Mouse (Mus musculus): ENCODE measurements around the gene Vcpkmt.
"Not testable (repeated sequence)": the region's sequence is repeated elsewhere in the genome, so short reads cannot be mapped to it uniquely, and the experiment has no call there.

The Vcpkmt gene

DNA sequence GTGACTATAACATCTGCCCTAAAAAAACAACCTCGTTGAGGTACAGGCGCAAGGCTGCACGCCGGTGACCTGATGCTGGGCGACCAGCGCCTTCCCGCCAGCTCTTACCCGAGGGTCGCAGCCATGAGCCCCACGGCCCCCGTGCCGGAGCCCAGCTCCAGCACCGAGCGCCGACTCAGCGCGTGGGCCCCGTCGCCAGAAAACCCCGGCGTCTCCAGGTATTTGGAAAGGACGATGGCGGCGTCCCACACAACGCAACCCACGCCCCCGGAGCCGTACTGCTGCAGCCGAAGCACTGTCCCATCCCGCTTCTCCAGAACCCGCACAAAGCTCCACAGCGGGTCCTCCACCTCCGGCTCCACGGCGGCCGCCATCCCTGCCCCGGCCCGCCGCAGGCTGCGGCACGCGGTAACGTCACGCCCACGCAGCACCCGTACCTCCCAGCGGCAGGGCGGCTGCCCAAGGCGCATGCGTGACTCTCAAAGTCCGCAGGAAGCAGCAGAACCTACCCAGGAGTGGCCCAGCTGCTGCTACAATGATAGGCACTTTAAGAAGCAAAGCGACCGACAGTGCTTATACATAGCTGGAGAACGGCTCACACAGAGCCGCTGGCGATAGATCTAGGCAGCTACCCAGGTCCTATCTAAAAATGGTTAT is at the start of gene Vcpkmt:
Gene Vcpkmt (minus strand): TSS at position 416 of the 657 bp plus-strand sequence.
- DNase-seq (ENCODE audit: low spot score), result peak; percentile 93

DNA sequence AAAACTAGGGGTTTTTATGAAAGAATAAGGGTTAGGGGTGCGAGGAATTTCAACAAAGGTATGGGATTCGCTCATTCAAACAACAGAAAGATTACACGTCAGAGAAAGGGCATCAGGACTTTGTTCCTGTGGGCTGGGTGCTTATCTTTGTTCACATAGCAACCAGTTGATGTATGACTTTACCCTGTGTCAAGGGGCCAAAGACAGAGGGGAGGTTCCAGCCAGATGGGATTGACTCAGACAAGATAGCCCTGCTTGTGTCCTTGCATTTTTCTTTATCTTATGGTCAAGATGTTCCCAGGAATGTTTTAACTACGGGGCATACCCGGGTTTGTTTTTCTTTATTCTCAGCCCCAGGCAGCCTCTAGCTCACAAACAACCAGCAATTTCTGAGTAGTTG is 35.8 kb upstream of the Vcpkmt start:
- not testable (repeated sequence) for DNase-seq (ENCODE audit: low spot score)

DNA sequence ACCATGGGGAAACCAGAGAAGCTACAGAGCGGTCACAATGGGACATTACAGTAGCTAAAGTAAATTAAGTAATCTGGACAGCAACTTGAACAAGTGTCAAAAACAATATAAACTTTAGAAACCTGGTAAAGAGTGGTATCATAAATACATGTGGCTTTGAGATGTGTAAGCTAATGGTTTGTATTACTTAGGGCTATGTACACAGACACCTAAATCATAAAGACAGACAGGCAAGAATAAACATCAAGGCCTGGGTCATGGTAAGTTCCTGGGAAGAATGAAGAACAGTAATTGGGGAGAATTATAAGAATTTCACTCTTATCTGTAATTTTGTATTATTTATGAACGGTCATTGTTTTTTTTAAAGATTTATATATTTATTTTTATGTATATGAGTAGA is 21.5 kb upstream of the Vcpkmt start:
- no peak for DNase-seq (ENCODE audit: low spot score)

DNA sequence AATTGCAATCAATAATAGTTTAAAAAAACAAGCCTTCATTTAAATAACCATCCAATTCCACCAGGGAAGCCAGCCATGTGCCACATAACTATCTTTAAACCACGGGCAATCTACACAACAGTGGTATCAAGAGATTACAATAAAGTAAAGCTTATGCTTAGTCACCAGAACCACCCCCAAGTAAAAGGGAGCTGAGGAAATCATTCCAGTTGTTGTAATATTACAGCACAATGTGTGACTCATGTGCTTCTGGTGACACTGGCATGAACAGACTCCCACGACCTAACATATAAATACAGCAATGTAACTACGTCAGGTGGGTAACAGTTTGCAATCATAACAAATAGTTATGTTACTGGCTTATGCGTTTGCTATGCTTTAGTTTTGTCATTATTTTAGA is 14.6 kb upstream of the Vcpkmt start:
- no peak for DNase-seq (ENCODE audit: low spot score)

DNA sequence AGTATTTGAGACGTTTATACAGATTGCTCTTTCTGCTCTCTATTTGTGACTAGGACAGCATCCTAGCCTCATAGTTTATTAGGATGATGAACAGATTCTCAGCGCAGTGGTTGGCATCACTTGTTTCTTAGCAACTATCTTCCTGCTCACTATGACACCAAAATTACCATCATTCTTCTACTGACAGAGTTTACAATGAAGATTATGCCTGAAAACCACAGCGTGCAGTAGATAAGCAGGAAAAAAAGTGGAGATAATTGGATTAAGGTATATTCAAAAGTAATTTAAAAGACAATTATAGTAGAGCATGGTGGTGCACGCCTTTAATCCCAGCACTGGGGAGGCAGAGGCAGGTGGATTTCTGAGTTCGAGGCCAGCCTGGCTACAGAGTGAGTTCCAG is 10.3 kb upstream of the Vcpkmt start:
- DNase-seq (ENCODE audit: low spot score), result no peak

DNA sequence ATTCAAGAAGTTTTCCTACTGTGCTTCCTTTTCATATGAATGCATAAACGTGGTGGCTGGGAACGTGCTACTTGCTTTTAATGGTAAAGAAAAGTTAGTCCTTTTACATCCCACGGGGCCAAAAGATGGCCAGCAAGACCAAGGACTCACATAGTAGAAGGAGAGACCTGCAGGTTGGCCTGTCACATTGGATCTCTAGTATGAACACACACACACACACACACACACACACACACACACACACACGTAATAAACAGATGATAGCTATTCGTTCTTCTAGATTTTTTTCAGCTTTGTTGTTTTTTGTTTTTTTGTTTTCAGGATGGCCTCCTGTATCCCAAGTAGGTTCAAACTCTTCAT is 422 bp upstream of the Vcpkmt start:
- no peak for DNase-seq (ENCODE audit: low spot score)

DNA sequence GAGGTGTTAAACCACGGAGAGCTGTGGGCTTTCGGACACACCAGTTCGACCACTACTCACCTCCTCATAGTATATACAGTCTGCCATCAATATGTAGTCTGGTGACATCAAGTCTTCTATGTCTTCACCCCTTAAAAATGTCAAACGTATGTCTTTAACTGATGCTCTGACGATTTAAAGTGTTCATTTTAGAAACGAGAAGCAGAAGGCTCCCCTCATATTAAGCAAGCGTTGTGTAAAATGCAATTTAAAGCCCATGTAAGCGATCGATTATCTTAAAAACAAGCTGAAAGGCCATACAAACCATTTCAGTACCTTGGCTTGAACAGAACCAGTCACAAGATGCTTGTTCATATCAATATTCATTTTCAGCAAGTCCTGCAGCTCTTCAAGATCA is 614 bp downstream of the Vcpkmt start:
- DNase-seq (ENCODE audit: low spot score), result peak; percentile 44

DNA sequence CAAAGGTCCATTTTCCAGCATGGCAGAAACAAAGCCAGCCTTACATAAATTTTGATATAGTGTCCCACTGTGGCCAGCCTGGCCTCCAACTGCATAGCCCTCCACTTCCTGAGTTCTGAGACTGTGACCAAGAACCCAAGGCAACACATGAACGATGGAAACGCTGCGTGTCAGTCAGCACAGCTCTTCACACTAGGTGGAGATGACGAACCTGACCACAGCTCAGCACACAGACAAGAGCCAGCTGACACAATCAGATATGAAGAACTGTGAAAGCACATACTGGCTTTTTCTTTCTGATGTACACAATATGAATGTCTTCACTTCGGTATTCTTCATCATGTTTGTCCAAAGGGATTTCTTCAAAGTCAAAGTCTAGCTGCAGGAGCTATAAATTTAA is 3.2 kb downstream of the Vcpkmt start:
- peak; percentile 25 for DNase-seq (ENCODE audit: low spot score)

DNA sequence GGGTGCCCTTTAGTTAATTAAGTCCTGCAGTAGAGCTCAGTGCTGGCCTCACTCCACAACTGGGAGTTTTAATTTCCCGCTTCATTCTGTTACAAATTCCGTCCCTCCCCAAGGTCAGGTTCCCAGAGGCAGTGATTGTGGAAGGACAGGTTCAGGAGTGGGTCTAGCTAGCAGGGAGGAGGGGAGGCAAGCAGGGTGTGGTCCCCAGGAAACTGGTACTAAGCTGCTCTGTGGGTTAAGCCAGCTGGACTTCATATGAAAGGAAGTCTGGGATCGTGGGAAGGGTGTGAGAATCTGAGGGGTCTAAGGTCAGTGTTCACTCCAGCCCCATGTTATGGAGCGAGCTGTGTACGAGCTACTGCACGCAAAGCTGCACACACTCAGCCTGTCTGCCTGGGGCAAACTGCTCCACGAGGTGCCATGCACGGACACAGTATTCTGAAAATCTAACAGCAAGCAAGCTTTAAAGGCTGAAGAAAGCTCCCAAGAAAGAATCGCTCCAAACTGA is 6.7 kb downstream of the Vcpkmt start:
- no peak for DNase-seq (ENCODE audit: low spot score)

DNA sequence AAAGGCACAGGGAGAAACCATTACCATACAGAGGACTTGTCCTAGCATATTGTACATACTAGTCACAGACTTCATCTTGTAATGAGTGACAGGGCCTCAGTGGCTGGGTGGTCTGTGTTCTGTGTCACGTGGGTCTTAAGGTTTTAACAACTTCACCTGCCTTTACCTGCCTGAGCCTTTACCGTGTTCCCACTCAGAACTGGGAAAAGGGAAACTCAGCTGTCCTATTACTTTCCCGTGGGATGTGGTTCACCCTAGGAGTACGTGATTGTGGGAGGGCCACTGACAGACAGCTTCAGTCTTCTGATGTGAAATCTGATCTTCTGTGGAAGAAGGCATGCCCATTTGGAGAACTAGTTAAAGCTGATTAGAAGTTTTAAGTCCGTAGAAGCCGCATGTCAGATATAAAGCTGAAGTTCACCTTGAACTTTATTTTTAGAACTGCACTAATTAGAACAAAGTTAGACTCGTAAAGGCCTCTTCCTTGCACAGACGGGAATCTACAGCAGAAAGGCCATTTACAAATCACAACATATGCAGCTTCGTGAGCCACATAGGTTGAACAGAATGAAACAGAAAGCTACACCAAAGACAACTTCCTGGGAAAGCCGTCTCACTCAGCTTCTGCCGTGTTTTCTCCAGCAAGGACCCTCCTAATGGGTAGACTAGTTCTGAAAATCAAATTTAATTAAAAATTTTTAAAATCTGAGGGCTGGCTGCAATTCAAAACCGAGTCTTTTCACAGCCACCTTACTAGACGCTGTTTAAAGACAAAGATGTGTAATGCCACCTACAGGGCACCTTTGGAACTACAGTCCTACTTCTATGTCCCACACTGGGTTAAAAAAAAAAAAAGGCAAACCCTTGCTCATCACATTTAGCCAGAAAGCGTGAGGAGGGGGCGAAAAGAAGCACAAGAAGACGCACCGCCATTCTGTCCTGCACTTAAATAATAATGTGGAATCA is 8.6 kb downstream of the Vcpkmt start:
- peak; percentile 80 for DNase-seq (ENCODE audit: low spot score)

DNA sequence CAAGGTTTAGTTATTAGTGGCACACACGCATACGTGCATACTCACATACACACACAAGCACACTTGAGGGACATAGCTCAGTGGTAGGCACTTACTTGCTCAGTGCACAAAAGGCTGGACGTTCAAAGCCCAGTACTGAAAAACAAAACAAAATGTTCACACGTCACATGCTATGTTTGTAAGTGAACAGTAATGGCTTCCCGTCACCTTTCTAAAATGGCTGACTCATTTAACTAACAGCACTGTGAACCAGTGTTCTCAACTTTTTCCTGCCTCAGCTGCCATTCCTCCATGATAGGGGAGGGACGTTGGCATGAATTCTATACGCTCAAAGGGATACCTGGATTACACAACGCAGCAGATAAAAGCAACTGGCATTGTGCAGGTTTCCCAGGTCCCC is 9.6 kb downstream of the Vcpkmt start:
- DNase-seq (ENCODE audit: low spot score), result no peak

DNA sequence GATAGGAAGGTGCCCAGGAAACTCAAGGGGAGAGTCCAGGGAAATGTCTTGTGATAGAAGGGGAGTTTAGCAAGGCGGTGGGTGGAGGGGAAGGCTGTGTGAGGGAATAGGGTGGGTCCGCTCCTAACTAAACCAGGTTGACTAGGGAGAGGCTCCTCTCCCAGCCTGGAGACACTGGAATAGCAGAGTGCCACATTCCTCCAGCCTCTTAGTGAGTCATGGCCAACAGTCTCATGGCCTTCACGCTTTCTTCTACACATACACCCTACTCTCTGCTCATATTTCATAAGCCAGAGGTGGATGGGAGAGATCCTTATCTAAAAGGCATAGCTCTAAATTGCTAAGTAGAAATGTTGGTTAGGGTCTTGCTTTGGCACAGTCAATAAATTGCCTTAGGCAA is 12.9 kb downstream of the Vcpkmt start:
- DNase-seq (ENCODE audit: low spot score), result no peak

DNA sequence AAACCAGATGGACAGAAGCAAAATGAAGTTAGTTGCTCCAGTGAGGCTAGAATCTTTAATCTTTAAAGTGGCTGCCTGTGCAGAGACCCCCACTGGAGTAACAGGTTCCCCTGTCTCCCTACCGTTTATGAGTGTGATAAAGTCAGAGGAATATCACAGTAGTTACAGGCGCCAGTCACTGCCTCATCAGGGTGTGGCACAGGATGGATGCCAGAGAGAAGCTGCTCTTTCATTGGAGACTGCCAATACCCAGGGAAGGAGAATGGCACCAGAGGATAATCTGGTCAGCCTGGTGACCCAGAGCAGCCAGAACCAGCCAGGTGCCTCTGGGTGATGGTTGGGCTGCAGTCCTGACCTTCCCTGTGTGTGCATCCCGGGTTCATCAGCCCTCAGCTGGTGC is 14.6 kb downstream of the Vcpkmt start:
- no peak for DNase-seq (ENCODE audit: low spot score)

DNA sequence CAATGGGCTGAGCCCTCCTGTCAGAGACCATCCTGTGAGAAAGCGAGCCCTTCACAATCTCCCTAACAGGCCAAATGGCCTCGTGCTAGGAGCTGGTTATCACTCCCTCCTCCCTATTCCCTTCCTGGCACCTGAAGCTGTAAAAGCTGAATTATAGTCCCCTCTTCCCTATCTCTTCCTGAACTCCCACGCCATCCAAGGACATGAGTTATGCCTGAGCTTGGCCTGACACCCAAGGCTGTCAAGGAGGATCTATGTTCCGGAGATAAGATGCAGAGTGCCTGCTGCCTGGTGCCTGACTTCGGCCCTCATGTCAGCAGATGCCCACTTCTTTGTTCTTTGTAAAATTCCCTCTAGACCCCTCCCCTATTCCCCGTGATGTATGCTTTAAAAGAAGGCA is 21.8 kb downstream of the Vcpkmt start:
- DNase-seq (ENCODE audit: low spot score), result not testable (repeated sequence)

DNA sequence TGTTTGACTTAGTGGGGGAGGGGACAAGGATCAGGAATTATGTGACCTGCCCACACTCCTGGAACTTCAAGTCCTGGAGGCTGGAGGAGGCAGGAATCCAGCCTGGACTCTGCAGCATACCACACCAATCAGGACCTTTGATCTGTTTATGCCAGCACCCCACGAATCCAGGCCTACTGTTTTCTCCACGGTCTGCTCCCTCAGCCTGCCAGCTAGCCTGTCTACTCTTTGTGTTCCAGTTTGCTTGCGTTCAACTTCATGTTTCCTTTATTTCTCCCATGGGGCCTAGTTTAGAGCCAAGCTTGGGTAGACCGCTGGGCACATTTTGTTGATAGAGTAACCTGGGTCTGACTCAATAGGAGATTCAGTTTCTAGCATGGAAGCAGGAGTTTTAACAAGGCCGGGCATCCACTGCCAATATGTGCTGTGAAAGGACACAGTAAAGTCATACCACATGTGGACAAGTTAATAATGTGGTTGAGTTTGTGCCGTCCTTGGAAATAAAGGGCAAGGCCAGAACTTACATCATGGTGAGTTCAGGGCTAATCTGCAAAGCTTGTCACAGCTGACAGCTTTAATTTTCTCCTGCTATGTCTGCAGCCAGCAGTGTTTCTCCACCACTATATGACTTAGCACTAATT is 26.5 kb downstream of the Vcpkmt start:
- DNase-seq (ENCODE audit: low spot score), result no peak

DNA sequence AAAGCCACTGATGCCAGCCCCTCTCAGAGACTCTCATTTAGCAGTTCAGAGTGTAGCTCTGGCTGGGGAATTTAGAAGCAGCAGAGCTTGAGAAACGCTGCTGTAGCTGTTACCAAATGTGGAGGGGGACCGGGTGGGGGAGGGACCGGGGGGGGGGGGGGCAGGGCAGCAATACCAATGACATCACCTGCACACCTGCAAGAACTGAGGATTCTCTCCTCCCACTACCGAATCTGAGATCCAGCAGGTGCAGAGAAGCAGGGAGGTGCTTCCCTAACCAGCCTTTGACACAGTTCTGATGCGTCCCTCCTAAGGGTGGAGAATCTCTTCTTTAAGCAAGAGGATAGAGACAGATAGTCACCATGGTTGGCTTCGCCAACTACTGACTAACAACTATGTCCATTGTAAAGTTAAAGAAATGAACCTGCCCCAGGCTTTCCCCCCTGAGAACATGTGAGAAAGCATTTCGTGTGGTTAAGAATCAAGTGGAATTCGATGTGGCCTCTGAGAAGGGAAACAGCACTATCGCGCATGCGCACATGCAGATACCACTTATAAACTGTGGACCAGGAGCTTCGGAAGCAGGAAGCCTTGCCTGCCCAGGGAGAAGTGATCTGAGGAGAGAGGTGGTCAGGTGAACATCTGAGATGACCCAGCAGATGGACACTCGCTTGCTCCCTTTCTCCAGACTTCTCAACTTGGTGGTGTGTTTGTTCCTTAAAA is 37.2 kb downstream of the Vcpkmt start:
- DNase-seq (ENCODE audit: low spot score), result no peak

DNA sequence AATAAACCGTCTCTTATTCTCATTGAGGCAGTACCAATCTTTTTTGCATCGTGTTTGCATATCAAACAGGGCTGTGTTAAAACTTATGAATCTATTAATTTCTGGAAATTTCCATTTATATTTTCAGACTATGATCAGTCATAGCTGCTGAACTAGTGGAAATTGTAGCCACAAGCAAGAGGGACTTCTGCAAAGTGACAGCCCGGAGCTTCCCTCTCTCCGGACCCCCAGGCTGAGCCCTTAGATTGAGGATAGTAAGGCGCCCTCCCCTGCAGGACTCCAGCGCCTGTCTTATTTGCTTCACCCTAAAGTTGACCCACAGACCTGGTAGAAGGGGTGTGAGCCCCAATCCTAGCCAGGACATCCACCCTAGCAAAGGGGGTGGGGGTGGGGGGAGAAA is 37.8 kb downstream of the Vcpkmt start:
- DNase-seq (ENCODE audit: low spot score), result no peak

DNA sequence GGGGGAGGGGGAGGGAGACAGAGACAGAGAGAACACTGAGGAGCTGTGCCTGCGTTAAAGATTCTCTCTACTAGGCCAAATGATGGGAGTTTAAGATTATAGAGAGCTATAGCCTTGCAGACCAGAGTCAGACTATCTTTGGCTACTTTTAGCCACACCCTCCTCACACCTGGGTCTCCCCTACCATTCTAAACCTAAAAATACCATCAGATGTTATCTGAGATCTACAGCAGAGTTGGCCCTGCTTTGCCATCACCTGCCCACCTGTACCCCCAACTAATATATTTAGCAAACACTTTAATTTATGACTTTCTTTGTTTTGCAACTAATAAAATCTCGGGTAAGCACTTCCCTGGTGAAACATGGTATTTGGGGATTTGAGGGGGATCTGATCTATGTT is 38.3 kb downstream of the Vcpkmt start:
- no peak for DNase-seq (ENCODE audit: low spot score)

DNA sequence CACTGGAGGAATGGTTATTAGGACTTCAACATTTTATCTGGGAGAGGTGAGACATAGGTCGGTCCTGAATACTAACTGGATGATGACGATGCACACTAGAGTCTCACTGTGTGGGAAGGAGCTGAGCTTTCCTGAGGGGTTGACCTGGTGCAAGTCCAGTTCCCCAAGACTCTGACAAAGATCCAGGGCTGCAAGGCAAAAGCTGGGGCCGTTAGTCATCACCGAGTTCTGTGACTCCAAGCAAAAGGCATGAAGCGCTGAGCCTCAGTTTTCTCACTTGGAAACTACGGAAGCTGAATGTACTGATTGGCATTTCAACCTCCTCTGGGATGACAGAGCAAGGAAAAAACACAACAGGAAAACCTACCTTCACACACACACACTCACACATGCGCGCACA is 40.5 kb downstream of the Vcpkmt start:
- no peak for DNase-seq (ENCODE audit: low spot score)

DNA sequence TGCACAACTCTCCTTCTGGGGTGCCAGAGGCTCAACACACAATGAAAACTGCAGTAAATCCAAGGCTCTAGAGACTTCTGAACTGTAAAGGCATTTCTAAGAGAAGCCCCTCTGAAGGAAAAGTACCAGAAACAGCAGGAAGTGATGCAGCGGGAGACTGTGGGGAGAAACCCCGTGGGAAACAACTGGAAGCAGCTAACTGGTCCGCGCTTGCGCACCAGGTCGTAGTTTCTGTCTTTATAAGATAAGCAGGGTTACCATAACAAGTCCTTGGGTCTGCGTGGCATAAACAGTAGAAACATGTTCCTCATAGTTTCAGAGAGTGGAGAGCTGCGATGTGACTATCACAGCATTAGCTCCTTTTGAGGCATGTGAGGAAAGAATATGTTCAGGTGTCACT is 41.2 kb downstream of the Vcpkmt start:
- DNase-seq (ENCODE audit: low spot score), result no peak

DNA sequence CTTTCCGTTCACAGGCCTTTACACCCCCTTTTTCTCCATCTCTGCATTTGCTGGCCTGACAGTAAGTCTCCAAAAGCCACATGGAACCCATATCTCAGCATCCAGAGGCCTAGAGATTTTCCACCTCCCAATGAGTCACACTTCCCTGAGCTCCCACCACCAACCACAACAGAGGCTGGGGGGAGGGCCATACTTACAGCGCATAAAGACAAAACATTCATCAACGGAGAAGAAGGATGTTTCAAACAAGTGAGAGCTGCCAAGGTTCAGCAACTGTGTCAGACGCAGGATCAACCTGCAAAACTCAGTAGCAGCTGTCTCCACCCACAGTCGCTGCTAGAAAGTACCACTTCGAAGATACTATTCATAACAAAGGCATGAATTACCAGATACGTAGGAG is 43.5 kb downstream of the Vcpkmt start:
- no peak for DNase-seq (ENCODE audit: low spot score)

DNA sequence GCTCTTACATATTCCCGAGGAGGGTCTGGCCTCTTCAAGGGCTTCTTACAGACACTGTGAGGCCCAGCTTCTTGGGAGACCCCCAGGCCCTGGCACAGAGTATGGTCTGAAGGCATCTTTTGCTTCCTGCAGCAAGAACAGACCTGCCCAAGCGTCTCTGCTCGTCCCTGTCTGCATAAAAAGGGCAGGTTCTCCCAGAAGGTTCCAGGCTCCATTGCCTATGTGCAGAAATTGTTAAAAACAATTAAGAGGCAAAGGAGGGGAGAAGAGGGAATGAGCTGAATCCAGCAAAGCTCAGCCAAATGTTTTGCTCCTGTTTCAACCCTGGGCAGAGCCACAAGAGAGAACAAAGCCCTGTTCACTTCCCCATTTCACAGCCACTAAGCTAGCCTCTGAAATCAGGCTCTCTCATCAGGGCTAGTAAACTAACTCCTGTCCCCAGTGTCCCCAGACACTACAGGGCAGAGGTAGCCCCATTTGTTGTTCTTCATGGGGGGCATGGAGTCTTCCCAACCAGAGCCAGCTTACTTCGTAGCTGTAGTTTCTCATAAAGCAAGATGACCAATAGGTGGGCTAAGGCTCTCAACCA is 44.4 kb downstream of the Vcpkmt start:
- no peak for DNase-seq (ENCODE audit: low spot score)
